Mouse (Mus musculus) embryonic stem cell, embryonic (primary cell): Measurements from ENCODE around the gene Oas2.

ENCODE experiments used
- CTCF ChIA-PET, 4 experiments: fragments of 300-600 bp in 2 of 4; fragments of 350-600 bp in 2 of 4; sonication (Branson Sonifier 250); formaldehyde crosslinking; loops; one replicate each; lab custom pipeline; 2022; ENCODE audit warnings: inconsistent platforms in 2 of 4; lab: Charles Lee
- POLR2A ChIA-PET, 4 experiments: fragments of 300-600 bp in 2 of 4; fragments of 350-600 bp in 2 of 4; sonication (Branson Sonifier 250); formaldehyde crosslinking; loops; one replicate each; lab custom pipeline; 2022; ENCODE audit warnings: antibody characterized with exemption in 4 of 4, inconsistent platforms in 1 of 4; lab: Charles Lee

The Oas2 gene

DNA sequence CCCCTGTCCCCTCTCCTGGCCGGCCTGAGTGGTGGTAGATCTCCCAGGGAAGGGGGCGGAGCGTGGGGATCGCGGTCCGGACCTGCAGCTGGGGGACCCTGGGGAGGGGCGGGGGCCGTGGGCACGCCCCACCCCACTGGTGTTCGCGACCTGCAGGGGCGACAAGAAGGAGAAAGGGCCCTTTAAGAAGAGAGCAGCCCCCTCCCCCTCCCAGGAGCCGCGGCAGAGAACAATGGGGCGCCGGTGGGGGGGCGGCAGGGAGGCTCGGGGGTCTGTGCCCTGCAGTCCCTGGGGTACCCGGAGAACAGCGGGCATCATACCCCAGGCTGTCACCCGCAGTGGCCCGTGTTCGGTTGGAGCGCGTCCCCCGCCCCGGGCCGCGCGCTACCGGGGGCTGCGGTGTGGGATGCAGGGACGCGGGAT is 38.8 kb downstream of the Oas2 start:
- CTCF ChIA-PET = interaction anchor here in 3 of 4 experiments (0.5 to 1.2 kb wide), 4 partner anchors 8 to 46 kb away, joined by 3 to 5 read pairs (median 4); no protein-coding TSS in a partner anchor
- POLR2A ChIA-PET = interaction anchor here in 2 of 4 experiments (1.0 to 7.8 kb wide), 6 partner anchors 9 to 31 kb away, joined by 3 to 74 read pairs (median 4); no protein-coding TSS in a partner anchor

- ChIA-PET CTCF (interaction anchor here in 3 of 4 experiments (0.5 to 1.2 kb wide), 9 partner anchors 8 to 734 kb away, joined by 3 to 8 read pairs (median 4); partner anchors contain the start of gene Plbd2 (in 1 of the 3)), POLR2A (interaction anchor here in 3 of 4 experiments (0.5 to 7.8 kb wide), 12 partner anchors 8 to 89 kb away, joined by 3 to 74 read pairs (median 4); partner anchors contain the start of gene Oas1e (in 1 of the 3))
Observed at GRCm38 (mm10) chr5:120710161-120710825, 39.4 kb downstream of the Oas2 start.

- POLR2A ChIA-PET = interaction anchor here in 3 of 4 experiments (0.6 to 7.8 kb wide), 26 partner anchors 9 to 469 kb away, joined by 3 to 74 read pairs (median 6); no protein-coding TSS in a partner anchor
- CTCF ChIA-PET = interaction anchor here in 3 of 4 experiments (0.6 to 2.1 kb wide), 13 partner anchors 10 to 892 kb away, joined by 3 to 17 read pairs (median 4); no protein-coding TSS in a partner anchor
Observed at GRCm38 (mm10) chr5:120706976-120707375, 42.7 kb downstream of the Oas2 start.

- CTCF ChIA-PET = interaction anchor here in 3 of 4 experiments (0.6 to 2.1 kb wide), 16 partner anchors 10 to 892 kb away, joined by 3 to 17 read pairs (median 4); no protein-coding TSS in a partner anchor
- POLR2A ChIA-PET = interaction anchor here (0.6 to 7.8 kb wide), 37 partner anchors 8 to 469 kb away, joined by 3 to 74 read pairs (median 5); no protein-coding TSS in a partner anchor
Observed at GRCm38 (mm10) chr5:120706541-120706940, 43.1 kb downstream of the Oas2 start.

- ChIA-PET CTCF (interaction anchor here in 3 of 4 experiments (0.6 kb wide), 4 partner anchors 15 to 83 kb away, joined by 3 to 13 read pairs (median 6); no protein-coding TSS in a partner anchor), POLR2A (interaction anchor here in 3 of 4 experiments (0.6 to 9.9 kb wide), 4 partner anchors 7 to 109 kb away, joined by 3 to 147 read pairs (median 47); no protein-coding TSS in a partner anchor)
Observed at GRCm38 (mm10) chr5:120704421-120704820, 45.2 kb downstream of the Oas2 start.

GRCm38 (mm10) chr5:120703660-120704059 is 46.0 kb downstream of the Oas2 start:
- CTCF ChIA-PET = interaction anchor here in 1 of 4 experiments (0.6 kb wide), 1 partner anchor 32 kb away, joined by 13 read pairs; no protein-coding TSS in a partner anchor
- POLR2A ChIA-PET = interaction anchor here in 2 of 4 experiments (0.6 to 9.9 kb wide), 4 partner anchors 12 to 92 kb away, joined by 3 to 147 read pairs (median 4); no protein-coding TSS in a partner anchor

GRCm38 (mm10) chr5:120702969-120703368 is 46.7 kb downstream of the Oas2 start:
- CTCF ChIA-PET = interaction anchor here in 1 of 4 experiments (0.6 kb wide), 1 partner anchor 13 kb away, joined by 11 read pairs; no protein-coding TSS in a partner anchor
- POLR2A ChIA-PET = interaction anchor here in 2 of 4 experiments (0.6 to 9.9 kb wide), 5 partner anchors 11 to 93 kb away, joined by 3 to 147 read pairs (median 3); no protein-coding TSS in a partner anchor

DNA sequence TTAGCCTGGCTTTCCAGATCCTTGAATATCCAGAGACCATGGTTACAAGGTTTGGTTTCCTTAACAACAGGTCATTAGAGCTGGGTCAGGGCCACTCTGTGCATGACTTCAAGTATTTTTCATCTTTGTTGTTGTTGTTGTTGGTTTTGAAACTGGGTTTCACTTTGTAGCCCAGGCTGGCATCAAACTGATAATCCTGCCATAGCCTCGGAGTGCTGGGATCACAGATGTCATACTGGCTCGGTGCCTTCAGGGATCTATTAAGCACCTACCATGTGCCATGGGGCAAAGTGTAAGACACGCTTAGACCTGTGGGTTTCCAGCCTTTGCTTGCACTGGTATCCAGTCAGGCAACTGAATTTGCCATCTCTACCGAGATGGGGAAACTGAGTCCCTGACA is 47.2 kb downstream of the Oas2 start:
- CTCF ChIA-PET = no interaction called here
- POLR2A ChIA-PET = interaction anchor here in 2 of 4 experiments (0.7 to 9.9 kb wide), 4 partner anchors 11 to 71 kb away, joined by 3 to 147 read pairs (median 4); no protein-coding TSS in a partner anchor

DNA sequence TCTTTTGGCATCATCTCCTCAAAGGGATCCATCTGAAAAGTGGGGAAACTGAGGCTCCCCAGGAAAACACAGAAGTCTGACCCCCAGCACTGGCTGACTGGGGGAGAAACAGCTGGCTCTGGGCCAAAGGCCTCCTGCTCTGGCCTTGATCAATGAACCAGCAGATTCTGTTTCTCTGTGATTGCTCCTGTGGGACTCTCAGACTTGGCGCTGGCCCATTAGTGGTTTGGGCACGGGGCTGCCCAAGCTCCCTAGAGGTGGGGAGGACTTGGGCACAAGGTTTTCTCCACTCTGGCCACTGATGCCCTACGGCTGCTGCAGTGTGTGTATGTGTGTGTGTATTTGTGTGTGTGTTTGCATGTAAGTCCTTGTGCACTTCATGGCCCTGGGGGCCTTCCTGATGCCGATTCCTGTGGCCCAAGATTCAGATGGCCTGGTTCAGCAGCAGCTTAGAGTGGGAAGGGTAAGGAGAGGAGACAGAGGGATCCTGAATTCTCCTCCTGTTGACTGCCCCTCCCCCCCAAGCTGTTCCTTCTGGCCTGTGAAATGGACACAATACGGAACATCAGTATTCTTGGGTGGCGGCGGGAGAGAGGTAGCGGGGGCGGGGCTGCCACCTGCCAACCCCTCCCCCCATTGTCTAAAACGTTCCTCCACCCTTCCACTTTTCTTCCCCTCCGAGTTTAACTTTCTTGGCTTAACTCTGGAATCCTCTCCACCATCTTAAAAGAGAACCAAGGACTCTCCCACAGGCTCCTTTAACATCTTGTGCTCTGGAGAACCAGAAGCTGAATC is 48.5 kb downstream of the Oas2 start:
- POLR2A ChIA-PET = interaction anchor here in 3 of 4 experiments (0.6 to 9.9 kb wide), 12 partner anchors 7 to 1811 kb away, joined by 3 to 147 read pairs (median 4); partner anchors contain the start of genes Ddx54 (in 1 of the 3) and Rita1 (in 1 of the 3)
- CTCF ChIA-PET = interaction anchor here in 3 of 4 experiments (0.5 to 1.2 kb wide), 5 partner anchors 13 to 109 kb away, joined by 3 to 4 read pairs (median 3); no protein-coding TSS in a partner anchor

DNA sequence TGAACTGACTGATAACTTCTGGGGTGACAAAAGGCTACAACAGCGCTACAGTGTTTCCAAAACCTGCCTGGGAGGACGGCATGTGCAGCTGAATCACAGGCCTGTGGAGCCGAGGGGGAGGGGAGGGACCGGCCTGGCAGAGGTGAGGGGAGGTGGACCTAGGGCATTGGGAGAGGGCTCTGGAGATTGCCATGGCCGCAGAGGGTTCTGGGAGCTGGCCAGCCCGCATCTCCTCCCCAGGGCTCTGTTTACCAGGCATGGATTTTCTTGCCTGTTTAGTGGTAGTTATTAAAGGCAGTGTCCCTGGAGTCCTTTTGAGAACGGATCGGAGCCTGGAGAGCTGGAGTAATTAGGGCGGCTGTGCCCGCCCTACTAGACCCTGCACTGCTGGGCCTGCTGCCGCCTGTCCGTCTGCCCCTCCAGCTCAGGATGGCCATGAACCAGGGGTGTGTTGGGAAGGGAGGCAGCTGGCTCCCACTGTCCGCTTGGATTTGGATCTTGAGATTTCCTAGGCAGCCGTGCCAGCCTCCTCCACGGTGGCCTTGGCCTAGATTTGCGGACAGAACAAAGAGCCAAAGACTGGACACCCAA is 50.8 kb downstream of the Oas2 start:
- ChIA-PET CTCF (interaction anchor here in 3 of 4 experiments (0.6 to 2.7 kb wide), 5 partner anchors 19 to 39 kb away, joined by 3 to 15 read pairs (median 5); no protein-coding TSS in a partner anchor), POLR2A (interaction anchor here in 3 of 4 experiments (0.6 to 9.9 kb wide), 11 partner anchors 8 to 189 kb away, joined by 3 to 147 read pairs (median 20); partner anchors contain the start of genes Oas1c (in 1 of the 3) and Oas1g (in 1 of the 3))

DNA sequence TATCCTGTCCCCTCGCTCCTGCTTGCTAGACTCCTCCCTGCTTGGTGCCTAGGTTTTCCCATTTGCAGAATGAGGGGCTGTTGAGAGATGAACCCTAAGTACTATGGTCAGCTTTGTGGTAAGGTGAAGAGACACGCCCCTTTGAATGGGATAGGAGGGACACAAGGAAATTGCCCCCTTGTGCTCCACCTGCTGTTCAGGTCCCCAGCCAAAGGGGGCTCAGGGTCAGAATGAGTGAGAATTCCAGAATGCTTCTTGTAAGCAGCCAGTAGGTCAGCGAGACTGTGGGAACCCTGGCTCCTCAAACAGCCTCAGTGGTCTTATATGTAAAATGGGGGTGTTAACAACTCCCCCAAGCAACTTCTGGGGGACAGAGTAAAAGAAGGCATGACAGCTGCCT is 51.5 kb downstream of the Oas2 start:
- ChIA-PET POLR2A (interaction anchor here in 3 of 4 experiments (1.0 to 9.9 kb wide), 14 partner anchors 8 to 114 kb away, joined by 3 to 147 read pairs (median 16); partner anchors contain the start of gene Oas1c (in 1 of the 3)), CTCF (interaction anchor here in 3 of 4 experiments (0.6 to 2.7 kb wide), 6 partner anchors 16 to 78 kb away, joined by 3 to 15 read pairs (median 6); no protein-coding TSS in a partner anchor)

DNA sequence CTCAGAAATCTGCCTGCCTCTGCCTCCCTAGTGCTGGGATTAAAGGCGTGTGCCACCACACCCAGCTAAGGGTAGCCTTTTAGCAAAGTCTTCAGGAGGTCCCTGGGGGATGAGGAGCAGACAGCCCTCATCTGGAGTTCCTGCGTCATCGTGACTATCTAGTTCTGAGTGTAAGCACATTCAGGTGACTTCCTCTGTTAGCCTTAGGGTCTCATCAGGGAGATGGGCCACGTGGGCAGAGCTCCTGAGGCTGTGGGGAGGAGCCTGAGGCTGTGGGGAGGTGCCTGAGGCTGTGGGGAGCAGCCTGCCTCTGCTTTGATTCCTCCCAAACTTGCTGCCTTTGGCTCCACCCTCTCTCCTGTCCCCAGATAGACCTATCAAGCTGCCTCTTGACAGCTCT is 52.8 kb downstream of the Oas2 start:
- ChIA-PET CTCF (interaction anchor here (0.5 to 2.7 kb wide), 22 partner anchors 8 to 1159 kb away, joined by 3 to 15 read pairs (median 5); no protein-coding TSS in a partner anchor), POLR2A (interaction anchor here (0.6 to 9.9 kb wide), 61 partner anchors 8 to 1110 kb away, joined by 3 to 147 read pairs (median 5); partner anchors contain the start of genes Ddx54 (in 1 of the 4), Dtx1 (in 1 of the 4), Oas1c (in 1 of the 4) and Rita1 (in 1 of the 4))

- ChIA-PET POLR2A (interaction anchor here (0.6 to 9.9 kb wide), 46 partner anchors 8 to 1110 kb away, joined by 3 to 147 read pairs (median 5); partner anchors contain the start of gene Dtx1 (in 1 of the 4)), CTCF (interaction anchor here (0.7 to 2.7 kb wide), 14 partner anchors 10 to 1158 kb away, joined by 3 to 15 read pairs (median 6); no protein-coding TSS in a partner anchor)
Observed at GRCm38 (mm10) chr5:120696057-120696743, 53.5 kb downstream of the Oas2 start.

DNA sequence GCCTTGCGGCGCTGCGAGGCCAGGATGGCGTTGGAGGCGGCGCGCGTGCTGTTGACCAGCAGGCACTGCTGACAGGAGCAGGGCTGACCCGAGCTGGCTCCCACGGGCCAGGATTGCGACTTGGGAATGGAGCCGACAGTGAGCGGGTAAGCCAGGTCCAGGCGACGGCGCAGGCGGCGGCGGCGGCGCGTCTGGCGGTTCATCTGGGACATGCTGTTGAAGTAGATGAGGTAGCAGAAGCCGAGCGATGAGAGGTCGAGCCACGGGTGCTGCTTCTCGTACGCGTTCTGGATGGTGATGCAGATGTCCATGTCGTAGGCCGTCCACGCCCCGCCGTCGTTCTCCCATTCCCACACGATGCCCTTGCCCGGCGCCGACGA is 55.0 kb downstream of the Oas2 start:
- CTCF ChIA-PET = interaction anchor here in 1 of 4 experiments (0.8 to 1.0 kb wide), 2 partner anchors 75 to 94 kb away, joined by 3 read pairs; no protein-coding TSS in a partner anchor
- POLR2A ChIA-PET = interaction anchor here in 2 of 4 experiments (1.0 to 7.7 kb wide), 4 partner anchors 11 to 15 kb away, joined by 5 to 74 read pairs (median 6); no protein-coding TSS in a partner anchor

DNA sequence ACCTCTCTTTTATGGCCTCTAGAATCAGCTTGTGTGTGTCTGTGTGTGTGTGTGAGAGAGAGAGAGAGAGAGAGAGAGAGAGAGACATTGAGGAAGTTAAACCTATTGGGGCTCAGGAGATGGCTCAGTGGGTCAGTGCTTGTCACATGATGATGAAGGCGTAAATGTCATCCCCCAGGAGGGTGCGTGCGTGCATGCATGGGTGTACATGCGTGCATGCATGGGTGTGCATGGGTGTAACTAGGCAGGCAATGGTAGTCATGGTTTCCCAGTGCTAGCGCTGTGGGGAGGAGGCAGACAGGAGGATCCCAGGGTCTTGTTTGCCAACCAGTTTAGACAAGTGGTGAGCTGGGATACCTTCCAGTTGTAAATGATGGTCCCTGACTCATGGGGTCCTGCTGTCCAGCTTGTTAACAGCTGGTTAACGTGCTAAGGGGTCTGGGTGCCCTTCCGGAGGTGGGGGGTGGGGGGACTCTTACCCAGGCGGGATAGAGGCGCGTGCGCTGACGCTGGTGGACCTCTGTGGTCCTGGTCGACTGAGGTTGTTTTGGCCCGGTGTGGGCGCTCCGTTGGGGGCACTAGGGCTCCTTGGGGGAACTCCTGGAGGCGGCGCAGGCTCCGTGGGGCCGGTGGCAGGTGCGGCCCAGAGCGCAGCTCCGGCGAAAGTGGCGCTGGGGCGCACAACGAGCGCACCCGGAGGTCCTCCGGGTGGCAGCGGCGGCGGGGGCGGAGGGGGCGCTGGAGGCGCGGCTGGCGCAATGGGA is 55.5 kb downstream of the Oas2 start:
- CTCF ChIA-PET = interaction anchor here in 2 of 4 experiments (0.7 to 1.0 kb wide), 3 partner anchors 75 to 93 kb away, joined by 3 read pairs; no protein-coding TSS in a partner anchor
- POLR2A ChIA-PET = interaction anchor here in 3 of 4 experiments (0.6 to 7.7 kb wide), 6 partner anchors 11 to 194 kb away, joined by 3 to 74 read pairs (median 6); partner anchors contain the start of genes Ddx54 (in 1 of the 3), Oas1g (in 1 of the 3) and Rita1 (in 1 of the 3)
